Mouse (Mus musculus) thymus, postnatal 14 days (tissue): ENCODE data around the gene Odf3l2.

Experiments used
- DNase-seq: peaks from one replicate; pipeline ENCODE4 v3.0.0; 2021

The Odf3l2 gene

GRCm38 (mm10) chr10:79625398-79625797, 20.1 kb downstream of the Odf3l2 start:
- DNase-seq: no peak

- no peak for DNase-seq
Measured at GRCm38 (mm10) chr10:79623950-79624349, 21.6 kb downstream of the Odf3l2 start.

GRCm38 (mm10) chr10:79616376-79616775, 29.2 kb downstream of the Odf3l2 start:
- DNase-seq: no peak

- DNase-seq: no peak
Measured at GRCm38 (mm10) chr10:79615860-79616259, 29.7 kb downstream of the Odf3l2 start.

GRCm38 (mm10) chr10:79614305-79614643, 31.3 kb downstream of the Odf3l2 start:
- DNase-seq: no peak

- DNase-seq: peak; percentile 23
Measured at GRCm38 (mm10) chr10:79613578-79614304, 31.8 kb downstream of the Odf3l2 start, which contains the start of gene C2cd4c. C2cd4c (minus strand) TSS chr10:79614025.

- DNase-seq: no peak
Measured at GRCm38 (mm10) chr10:79612192-79613135, 33.1 kb downstream of the Odf3l2 start.

GRCm38 (mm10) chr10:79611296-79611695, 34.2 kb downstream of the Odf3l2 start:
- no peak for DNase-seq

GRCm38 (mm10) chr10:79609276-79609675, 36.3 kb downstream of the Odf3l2 start:
- DNase-seq: no peak

GRCm38 (mm10) chr10:79607892-79608291, 37.6 kb downstream of the Odf3l2 start:
- no peak for DNase-seq

GRCm38 (mm10) chr10:79606537-79606936, 39.0 kb downstream of the Odf3l2 start:
- no peak for DNase-seq

GRCm38 (mm10) chr10:79597936-79598230, 47.7 kb downstream of the Odf3l2 start:
- no peak for DNase-seq

- DNase-seq: no peak
Measured at GRCm38 (mm10) chr10:79597051-79597935, 48.2 kb downstream of the Odf3l2 start.

- DNase-seq: no peak
Measured at GRCm38 (mm10) chr10:79595590-79595929, 50.0 kb downstream of the Odf3l2 start.

- DNase-seq: peak; percentile 33
Measured at GRCm38 (mm10) chr10:79594872-79595589, 50.5 kb downstream of the Odf3l2 start.

- no peak for DNase-seq
Measured at GRCm38 (mm10) chr10:79594111-79594510, 51.4 kb downstream of the Odf3l2 start.

GRCm38 (mm10) chr10:79590702-79591101, 54.8 kb downstream of the Odf3l2 start:
- no peak for DNase-seq
